Mouse (Mus musculus): ENCODE data around the gene Hsd3b7.

GRCm38 (mm10) chr7:127813821-127814220 lies 13.4 kb downstream of the Hsd3b7 start:
- TF ChIP-seq CTCF (IDR thresholded peaks at IDR 0.05; ENCODE audit: control insufficient read depth, insufficient read depth, insufficient replicate concordance, low read depth, low read length) (no peak), POLR2A (IDR thresholded peaks at IDR 0.05; ENCODE audit: control insufficient read depth, low read depth, low read length) (no peak)

Measured in testis, adult 2 months (tissue).